In genomic region chr6:84616586-84616985, GRCm38 (mm10) we compare ENCODE assay signal across 15 mouse cellular contexts.
"Had no signal": no experiment of that assay in that cellular context is flagged by ENCODE, and none has a peak within 500 bp of the region (broad histone marks: within the 10 kb centered on the region; RNA-seq: fewer than 3 reads in every experiment).

No protein-coding gene starts in this region.

- H3K27me3 ChIP-seq: midbrain, embryonic 13.5 days; neural tube, embryonic 13.5 days; neural tube, embryonic 15.5 days had no signal

- H3K4me2 ChIP-seq: lung, embryonic 14.5 days; midbrain, embryonic 11.5 days; midbrain, embryonic 13.5 days; neural tube, embryonic 13.5 days; neural tube, embryonic 15.5 days had no signal

- H3K4me3 ChIP-seq: midbrain, embryonic 13.5 days; myocyte; neural tube, embryonic 13.5 days; neural tube, embryonic 15.5 days had no signal

- H3K9me3 ChIP-seq: midbrain, embryonic 13.5 days; neural tube, embryonic 13.5 days; neural tube, embryonic 15.5 days had no signal

- DNase-seq: lung, adult 18-20 months; lung, embryonic 14.5 days; lung, postnatal 10 days; lung, postnatal 4 days; retina, postnatal 1 day; right cerebral cortex, adult 18-20 months; right cerebral cortex, postnatal 25 days; right cerebral cortex, postnatal 4 days; spleen, adult 18-20 months had no signal

- H3K9ac ChIP-seq: lung, embryonic 14.5 days; midbrain, embryonic 13.5 days; neural tube, embryonic 13.5 days; neural tube, embryonic 15.5 days had no signal

- ATAC-seq: midbrain, embryonic 13.5 days; midbrain, embryonic 16.5 days had no signal

- H3K4me1 ChIP-seq: midbrain, embryonic 13.5 days; neural tube, embryonic 13.5 days; neural tube, embryonic 15.5 days had no signal

- H3K27ac ChIP-seq: midbrain, embryonic 13.5 days; neural tube, embryonic 13.5 days; neural tube, embryonic 15.5 days had no signal
